Comparison of ENCODE assay signal across 8 mouse cellular contexts in genomic region chr7:90060343-90061175, GRCm38 (mm10).
A peak's percentile ranks its signal among the peaks of the same experiment; 100 is the strongest.
DNase-seq lines count a peak whose midpoint lies in the region; ATAC-seq lines count a peak whose summit lies in the region.

No protein-coding gene starts in this region.

- peak; percentile 86 for DNase-seq in heart, adult 11 months
- DNase-seq in heart, adult 8-10 months (ENCODE audit: low spot score): no peak
- peak; percentile 8 for DNase-seq in T-cell, adult 2 months (ENCODE audit: low spot score)
- DNase-seq in hindbrain, embryonic 14.5 days (ENCODE audit: low spot score): no peak
- no peak for DNase-seq in right cerebral cortex, postnatal 4 days
- no peak for DNase-seq in gastrocnemius, postnatal 4 days (ENCODE audit: low spot score in 2 of 2)

- H3K9me3 ChIP-seq in intestine, embryonic 15.5 days: no peaks in the 10 kb centered on the region
- H3K9me3 ChIP-seq in liver, embryonic 16.5 days (replicated peaks; ENCODE audit: control insufficient read depth, low read length): no peaks in the 10 kb centered on the region
- no peaks in the 10 kb centered on the region for H3K9me3 ChIP-seq in hindbrain, embryonic 14.5 days (ENCODE audit: control insufficient read depth, low read length)

- no peak overlapping the region for H3K9ac ChIP-seq in intestine, embryonic 15.5 days
- peak overlapping the region; percentile 78 for H3K9ac ChIP-seq in liver, embryonic 16.5 days (ENCODE audit: low read depth, low read length)
- H3K9ac ChIP-seq in hindbrain, embryonic 14.5 days: no peak overlapping the region

- peak; percentile 80 for ATAC-seq in intestine, embryonic 15.5 days
- peak; percentile 86 for ATAC-seq in liver, embryonic 16.5 days (ENCODE audit: low read depth)
- no peak for ATAC-seq in hindbrain, embryonic 14.5 days (ENCODE audit: low FRiP score)

- WGBS in intestine, embryonic 15.5 days: 66% methylated on average over 16 of the region's 16 CpGs
- WGBS in liver, embryonic 16.5 days (ENCODE audit: insufficient replicate concordance): 14% methylated on average over 16 of the region's 16 CpGs
- WGBS in hindbrain, embryonic 14.5 days: 88% methylated on average over 16 of the region's 16 CpGs

- peaks cover 13% of the 10 kb centered on the region for H3K4me1 ChIP-seq in intestine, embryonic 15.5 days (replicated peaks)
- H3K4me1 ChIP-seq in liver, embryonic 16.5 days (ENCODE audit: control insufficient read depth, low read depth, low read length): peaks cover 84% of the 10 kb centered on the region
- H3K4me1 ChIP-seq in hindbrain, embryonic 14.5 days (replicated peaks; ENCODE audit: control insufficient read depth, insufficient read depth, low read length): no peaks in the 10 kb centered on the region

- H3K27ac ChIP-seq in intestine, embryonic 15.5 days: peak overlapping the region; percentile 40; the same call in 1 of the 2 replicates
- peak overlapping the region; percentile 98 for H3K27ac ChIP-seq in liver, embryonic 16.5 days (ENCODE audit: low read length)
- no peak overlapping the region for H3K27ac ChIP-seq in hindbrain, embryonic 14.5 days

- H3K36me3 ChIP-seq in intestine, embryonic 15.5 days: no peaks in the 10 kb centered on the region
- H3K36me3 ChIP-seq in liver, embryonic 16.5 days (ENCODE audit: control insufficient read depth, insufficient read depth): no peaks in the 10 kb centered on the region
- H3K36me3 ChIP-seq in hindbrain, embryonic 14.5 days (replicated peaks; ENCODE audit: control insufficient read depth, insufficient read depth): no peaks in the 10 kb centered on the region

- no peaks in the 10 kb centered on the region for H3K27me3 ChIP-seq in intestine, embryonic 15.5 days (replicated peaks)
- no peaks in the 10 kb centered on the region for H3K27me3 ChIP-seq in liver, embryonic 16.5 days (ENCODE audit: control insufficient read depth, insufficient read depth, low read depth, low read length)
- no peaks in the 10 kb centered on the region for H3K27me3 ChIP-seq in hindbrain, embryonic 14.5 days (ENCODE audit: control insufficient read depth, insufficient read depth, low read length)

- H3K4me2 ChIP-seq in intestine, embryonic 15.5 days (replicated peaks): peak overlapping the region; percentile 14; the same call in 1 of the 2 replicates
- peak overlapping the region; percentile 73 for H3K4me2 ChIP-seq in liver, embryonic 16.5 days (ENCODE audit: low read depth, low read length)
- H3K4me2 ChIP-seq in hindbrain, embryonic 14.5 days (replicated peaks): no peak overlapping the region

- no peak overlapping the region for H3K4me3 ChIP-seq in intestine, embryonic 15.5 days (replicated peaks)
- H3K4me3 ChIP-seq in liver, embryonic 16.5 days (ENCODE audit: low read depth, low read length): peak overlapping the region; percentile 63
- H3K4me3 ChIP-seq in hindbrain, embryonic 14.5 days (replicated peaks; ENCODE audit: low read length): no peak overlapping the region

Comparison
In these comparisons a context has a peak if more than half of its experiments do, and no peak if none do; other contexts are left out.
1. DNase-seq: peak in heart, adult 11 months (single experiment) and T-cell, adult 2 months (single experiment); none in heart, adult 8-10 months (single experiment), hindbrain, embryonic 14.5 days (single experiment), right cerebral cortex, postnatal 4 days (single experiment) and gastrocnemius, postnatal 4 days (0 of 2).